In genomic region chr4:133967866-133968149, GRCm38 (mm10) we compare ENCODE assay signal across 8 mouse cellular contexts. TPM values are rescaled to one million over a fixed set of nuclear protein-coding genes. Genes with fewer than 3 reads are reported as not detected.
DNase-seq lines count a peak whose midpoint lies in the region; ATAC-seq and TF ChIP-seq lines count a peak whose summit lies in the region.

No protein-coding gene starts in this region.

- peaks cover 0 to 8% of the 10 kb centered on the region in 2 experiments; a peak in 1 of 4 replicates for H3K4me1 ChIP-seq in MEL (ENCODE audit: control insufficient read depth in 1 of 2, insufficient read depth in 2 of 2, low read length in 2 of 2)
- H3K4me1 ChIP-seq in forebrain, embryonic 16.5 days (replicated peaks; ENCODE audit: control insufficient read depth, insufficient read depth, low read length): peaks cover 51% of the 10 kb centered on the region
- H3K4me1 ChIP-seq in lung, adult 2 months (ENCODE audit: control insufficient read depth, insufficient read depth, low read length): peaks cover 5% of the 10 kb centered on the region; the same call in 1 of the 2 replicates
- H3K4me1 ChIP-seq in neural tube, embryonic 15.5 days: peaks cover 42% of the 10 kb centered on the region

- peak; percentile 63 to 71; a peak in 3 of 4 replicates for TF ChIP-seq POLR2A in MEL (IDR thresholded peaks at IDR 0.05; ENCODE audit: control insufficient read depth in 1 of 2, insufficient read depth in 1 of 2, low read depth in 1 of 2, low read length in 2 of 2, poor library complexity in 1 of 2)
- TF ChIP-seq POLR2A in lung, adult 2 months (IDR thresholded peaks at IDR 0.05; ENCODE audit: borderline replicate concordance, extremely low read depth, low read depth, low read length): no peak; the same call in 1 of the 2 replicates

- 0% methylated on average over 28 of the region's 29 CpGs for WGBS in forebrain, embryonic 16.5 days
- WGBS in lung, adult 2 months: under 1% methylated on average over 20 of the region's 29 CpGs
- WGBS in neural tube, embryonic 15.5 days: under 1% methylated on average over 20 of the region's 29 CpGs

- TF ChIP-seq EP300 in MEL (IDR thresholded peaks at IDR 0.05; ENCODE audit: low read depth in 1 of 2, low read length in 2 of 2): no peak

- no peaks in the 10 kb centered on the region for H3K27me3 ChIP-seq in MEL (ENCODE audit: control insufficient read depth in 1 of 2, insufficient read depth in 2 of 2, low read length in 2 of 2)
- H3K27me3 ChIP-seq in forebrain, embryonic 16.5 days (replicated peaks; ENCODE audit: control insufficient read depth, insufficient read depth, low read length): no peaks in the 10 kb centered on the region
- H3K27me3 ChIP-seq in neural tube, embryonic 15.5 days (replicated peaks): no peaks in the 10 kb centered on the region

- H3K79me2 ChIP-seq in MEL (ENCODE audit: control insufficient read depth, insufficient read depth, low read length, poor library complexity): peaks cover 11% of the 10 kb centered on the region

- ATAC-seq in forebrain, embryonic 16.5 days: peak; percentile 77
- ATAC-seq in neural tube, embryonic 15.5 days (ENCODE audit: low FRiP score): peak; percentile 90

- peak overlapping the region; percentile 99 for H3K9ac ChIP-seq in MEL (ENCODE audit: control insufficient read depth, low read depth, low read length, poor library complexity, severe bottlenecking)
- peak overlapping the region; percentile 96 for H3K9ac ChIP-seq in forebrain, embryonic 16.5 days (replicated peaks; ENCODE audit: low read depth, low read length)
- H3K9ac ChIP-seq in neural tube, embryonic 15.5 days (replicated peaks): peak overlapping the region; percentile 87

- DNase-seq in MEL (ENCODE audit: low read depth, low spot score): peak; percentile 93
- DNase-seq in cerebellum, adult 18-20 months: peak; percentile 91 to 94
- DNase-seq in heart, postnatal 36 days: peak; percentile 79 to 84
- DNase-seq in layer of hippocampus, adult 2 months (ENCODE audit: low spot score in 2 of 2): peak; percentile 91 to 92
- peak; percentile 80 for DNase-seq in lung, adult 2 months
- peak; percentile 96 for DNase-seq in testis, postnatal 14 days (ENCODE audit: low spot score)

- H3K36me3 ChIP-seq in MEL (ENCODE audit: control insufficient read depth in 1 of 2, insufficient read depth in 2 of 2, low read length in 2 of 2): peaks cover 5 to 14% of the 10 kb centered on the region in 2 experiments; a peak in 3 of 4 replicates
- peaks cover 14% of the 10 kb centered on the region for H3K36me3 ChIP-seq in forebrain, embryonic 16.5 days (ENCODE audit: control insufficient read depth, insufficient read depth)
- peaks cover 26% of the 10 kb centered on the region for H3K36me3 ChIP-seq in neural tube, embryonic 15.5 days

- H3K4me2 ChIP-seq in forebrain, embryonic 16.5 days (ENCODE audit: low read length): peak overlapping the region; percentile 99
- H3K4me2 ChIP-seq in neural tube, embryonic 15.5 days: peak overlapping the region; percentile 93

- TF ChIP-seq CTCF in MEL (IDR thresholded peaks at IDR 0.05 in 2 of 3, conservative IDR thresholded peaks at IDR 0.05 in 1 of 3; ENCODE audit: control insufficient read depth in 1 of 3, insufficient read depth in 1 of 3, low read depth in 2 of 3, low read length in 3 of 3, poor library complexity in 1 of 3, severe bottlenecking in 1 of 3): no peak
- no peak for TF ChIP-seq CTCF in layer of hippocampus, adult 2 months (conservative IDR thresholded peaks at IDR 0.05)
- no peak for TF ChIP-seq CTCF in lung, adult 2 months (IDR thresholded peaks at IDR 0.05; ENCODE audit: insufficient read depth, low read length)

- peak overlapping the region; percentile 93 for H3K27ac ChIP-seq in MEL (ENCODE audit: control insufficient read depth, low read depth, low read length)
- peak overlapping the region; percentile 99 for H3K27ac ChIP-seq in forebrain, embryonic 16.5 days (ENCODE audit: low read length)
- H3K27ac ChIP-seq in layer of hippocampus, adult 2 months: peak overlapping the region; percentile 100
- peak overlapping the region; percentile 99 for H3K27ac ChIP-seq in neural tube, embryonic 15.5 days (replicated peaks)

- peak overlapping the region; percentile 61 to 86 for H3K4me3 ChIP-seq in MEL (ENCODE audit: control insufficient read depth in 1 of 2, insufficient read depth in 1 of 2, low read depth in 2 of 2, low read length in 2 of 2)
- H3K4me3 ChIP-seq in forebrain, embryonic 16.5 days (replicated peaks; ENCODE audit: low read length): peak overlapping the region; percentile 73
- H3K4me3 ChIP-seq in layer of hippocampus, adult 2 months: peak overlapping the region; percentile 84
- peak overlapping the region; percentile 79 for H3K4me3 ChIP-seq in lung, adult 2 months (replicated peaks; ENCODE audit: extremely low read depth, low read depth, low read length)
- H3K4me3 ChIP-seq in neural tube, embryonic 15.5 days (replicated peaks): peak overlapping the region; percentile 69

- intact Hi-C loops in heart, postnatal 36 days (cut with DNase I): loop anchor here (2.0 kb wide), 2 partner anchors 33 to 59 kb away; partner anchors contain the start of gene Dhdds

- no peak for TF ChIP-seq RAD21 in MEL (IDR thresholded peaks at IDR 0.05; ENCODE audit: low read depth, low read length)

- H3K9me3 ChIP-seq in MEL (replicated peaks; ENCODE audit: insufficient read depth, low read length): no peaks in the 10 kb centered on the region
- no peaks in the 10 kb centered on the region for H3K9me3 ChIP-seq in forebrain, embryonic 16.5 days (ENCODE audit: control insufficient read depth, low read length)
- no peaks in the 10 kb centered on the region for H3K9me3 ChIP-seq in neural tube, embryonic 15.5 days (replicated peaks)

TF ChIP-seq in MEL, 35 proteins besides CTCF, POLR2A, EP300 and RAD21 (continues in another document):
- TF ChIP-seq MXI1 (IDR thresholded peaks at IDR 0.05; ENCODE audit: low read depth, low read length): no peak
- TF ChIP-seq E2F4 (IDR thresholded peaks at IDR 0.05; ENCODE audit: borderline replicate concordance, low read depth, low read length): 0 out of 2 replicates have a peak, but pooled peaks have one; percentile 3
- TF ChIP-seq NRF1 (IDR thresholded peaks at IDR 0.05; ENCODE audit: insufficient read depth, low read depth, low read length, poor library complexity, severe bottlenecking): no peak
- TF ChIP-seq TCF12 (IDR thresholded peaks at IDR 0.05; ENCODE audit: low read depth, low read length): 0 out of 2 replicates have a peak, but pooled peaks have one; percentile 3
- TF ChIP-seq TAL1 (IDR thresholded peaks at IDR 0.05; ENCODE audit: low read length): no peak
- peak; percentile 53; the same call in 1 of the 2 replicates for TF ChIP-seq HCFC1 (IDR thresholded peaks at IDR 0.05; ENCODE audit: low read depth, low read length)
- TF ChIP-seq MAZ (IDR thresholded peaks at IDR 0.05; ENCODE audit: low read depth, low read length): peak; percentile 65
- TF ChIP-seq GABPA (IDR thresholded peaks at IDR 0.05; ENCODE audit: low read depth, low read length): no peak
- no peak for TF ChIP-seq BHLHE40 (IDR thresholded peaks at IDR 0.05; ENCODE audit: borderline replicate concordance, low read depth, low read length)
- no peak for TF ChIP-seq JUND (IDR thresholded peaks at IDR 0.05; ENCODE audit: low read depth, low read length)
- TF ChIP-seq POLR2AphosphoS2 (IDR thresholded peaks at IDR 0.05; ENCODE audit: low read length): peak; percentile 61; the same call in 1 of the 2 replicates
- TF ChIP-seq SMC3 (IDR thresholded peaks at IDR 0.05; ENCODE audit: low read depth, low read length): no peak
- TF ChIP-seq POLR2AphosphoS5 (IDR thresholded peaks at IDR 0.05; ENCODE audit: borderline replicate concordance, low read depth, low read length): no peak
- peak; percentile 58 to 92 for TF ChIP-seq USF2 (IDR thresholded peaks at IDR 0.05; ENCODE audit: borderline replicate concordance in 1 of 2, insufficient read depth in 1 of 2, low read depth in 1 of 2, low read length in 2 of 2)
- no peak for TF ChIP-seq GATA1 (IDR thresholded peaks at IDR 0.05; ENCODE audit: low read depth, low read length)
- peak; percentile 96 for TF ChIP-seq USF1 (IDR thresholded peaks at IDR 0.05; ENCODE audit: low read depth, low read length)
- TF ChIP-seq TBP (IDR thresholded peaks at IDR 0.05; ENCODE audit: low read depth, low read length): peak; percentile 55; the same call in 1 of the 2 replicates
- TF ChIP-seq RCOR1 (IDR thresholded peaks at IDR 0.05; ENCODE audit: low read depth, low read length): no peak
- TF ChIP-seq MYB (IDR thresholded peaks at IDR 0.05; ENCODE audit: low read depth, low read length): no peak

RNA-seq across cellular contexts. Expression of gene Hmgn2, which starts 0.6 kb away (rescaled TPM):
- 125 and 131 TPM in 2 replicates for total RNA-seq in MEL (2012; rRNA removed)
- polyA plus RNA-seq in MEL (2012; ENCODE audit: insufficient read depth in 1 of 2, insufficient read length in 2 of 2, low read depth in 1 of 2, low replicate concordance in 2 of 2, missing spikeins in 1 of 2): 100 to 1,000 TPM; 186 to 230 TPM
- 1,750 and 1,938 TPM in 2 replicates for polyA plus RNA-seq in forebrain, embryonic 16.5 days (2015; fragmentation: Nextera tagmentation; extraction: Ambion mirVana)
- total RNA-seq in heart, postnatal 36 days (2021): 100 to 1,000 TPM; 106 to 128 TPM
- 100 to 1,000 TPM; 123 to 125 TPM for total RNA-seq in layer of hippocampus, adult 2 months (2021)
- polyA plus RNA-seq in lung, adult 2 months (2012; rRNA removed): 14.6 and 28.9 TPM in 2 replicates
- polyA plus RNA-seq in neural tube, embryonic 15.5 days (2015; fragmentation: Nextera tagmentation; extraction: Ambion mirVana): 921 and 1,163 TPM in 2 replicates

RNA-seq across cellular contexts. Expression of gene Dhdds, which starts 32.9 kb away (rescaled TPM):
- total RNA-seq in MEL (2012; rRNA removed): 15.9 and 19.0 TPM in 2 replicates
- polyA plus RNA-seq in MEL (2012; ENCODE audit: insufficient read depth in 1 of 2, insufficient read length in 2 of 2, low read depth in 1 of 2, low replicate concordance in 2 of 2, missing spikeins in 1 of 2): 10 to 100 TPM in 1 of 2 experiments, not detected in 1; 37.7 TPM
- 52.5 and 60.9 TPM in 2 replicates for polyA plus RNA-seq in forebrain, embryonic 16.5 days (2015; fragmentation: Nextera tagmentation; extraction: Ambion mirVana)
- 10 to 100 TPM; 29.9 to 32.4 TPM for total RNA-seq in heart, postnatal 36 days (2021)
- total RNA-seq in layer of hippocampus, adult 2 months (2021): 10 to 100 TPM; 61.7 to 62.9 TPM
- 21.6 and 28.4 TPM in 2 replicates for polyA plus RNA-seq in lung, adult 2 months (2012; rRNA removed)
- polyA plus RNA-seq in neural tube, embryonic 15.5 days (2015; fragmentation: Nextera tagmentation; extraction: Ambion mirVana): 47.0 and 47.4 TPM in 2 replicates

RNA-seq across cellular contexts. Expression of gene Lin28a, which starts 50.8 kb away (rescaled TPM):
- not detected in 2 replicates for total RNA-seq in MEL (2012; rRNA removed)
- under 1 TPM in 1 of 2 experiments, not detected in 1; 0.01 TPM for polyA plus RNA-seq in MEL (2012; ENCODE audit: insufficient read depth in 1 of 2, insufficient read length in 2 of 2, low read depth in 1 of 2, low replicate concordance in 2 of 2, missing spikeins in 1 of 2)
- polyA plus RNA-seq in forebrain, embryonic 16.5 days (2015; fragmentation: Nextera tagmentation; extraction: Ambion mirVana): not detected in 2 replicates
- not detected for total RNA-seq in heart, postnatal 36 days (2021)
- not detected for total RNA-seq in layer of hippocampus, adult 2 months (2021)
- 0.06 TPM in 1 of 2 replicates, not detected in the other for polyA plus RNA-seq in lung, adult 2 months (2012; rRNA removed)
- 0.19 and 0.37 TPM in 2 replicates for polyA plus RNA-seq in neural tube, embryonic 15.5 days (2015; fragmentation: Nextera tagmentation; extraction: Ambion mirVana)

Comparison
In these comparisons a context has a peak if more than half of its experiments do, and no peak if none do; other contexts are left out.
1. Peak in every context shown above with its lines: DNase-seq, ATAC-seq, H3K4me3 ChIP-seq and H3K27ac ChIP-seq.